Mouse (Mus musculus) limb, embryonic 11.5 days (tissue): ENCODE data around the gene Gon4l. TPM values are rescaled to one million over a fixed set of nuclear protein-coding genes. Genes with fewer than 3 reads are reported as not detected.
A peak's percentile ranks its signal among the peaks of the same experiment; 100 is the strongest.

Experiments used
- ATAC-seq: fragments of 200-750 bp; cut with Nextera tagmentation; 2 replicates; pipeline ENCODE4 v1.8.0; 2017; ENCODE audit warnings: low read depth; ENCODE audit not compliant: insufficient number of reproducible peaks, low FRiP score, low TSS enrichment
- DNase-seq: peaks from one replicate; pipeline ENCODE4 v3.0.0-alpha.2; 2015; ENCODE audit warnings: low spot score
- H3K27ac ChIP-seq: fragments of 300-500 bp; sonication (generic); replicated peaks from 2 replicates; pipeline ENCODE4 v1.5.1; 2014; ENCODE audit warnings: low read depth, mild to moderate bottlenecking, low read length
- H3K27me3 ChIP-seq: fragments of 300-500 bp; sonication (generic); 2 replicates; pipeline ENCODE4 v1.6.1; 2014; ENCODE audit warnings: mild to moderate bottlenecking, low read length, mixed read lengths; ENCODE audit not compliant: control insufficient read depth, insufficient read depth
- H3K36me3 ChIP-seq: fragments of 300-500 bp; sonication (generic); 2 replicates; pipeline ENCODE4 v1.6.1; 2014; ENCODE audit warnings: mild to moderate bottlenecking, low read length, moderate library complexity, mixed read lengths; ENCODE audit not compliant: control insufficient read depth, insufficient read depth
- H3K4me1 ChIP-seq: fragments of 300-500 bp; sonication (generic); 2 replicates; pipeline ENCODE4 v1.6.1; 2014; ENCODE audit warnings: low read length, mixed read lengths; ENCODE audit not compliant: control insufficient read depth, insufficient read depth
- H3K4me2 ChIP-seq: fragments of 300-500 bp; sonication (generic); 2 replicates; pipeline ENCODE4 v1.6.1; 2014; ENCODE audit warnings: low read depth, mild to moderate bottlenecking, moderate library complexity; ENCODE audit not compliant: severe bottlenecking
- H3K4me3 ChIP-seq: fragments of 300-500 bp; sonication (generic); 2 replicates; pipeline ENCODE4 v1.5.1; 2014; ENCODE audit warnings: low read depth, low read length
- H3K9ac ChIP-seq: fragments of 300-500 bp; sonication (generic); 2 replicates; pipeline ENCODE4 v1.6.1; 2014; ENCODE audit warnings: mild to moderate bottlenecking, low read length
- H3K9me3 ChIP-seq: fragments of 300-500 bp; sonication (generic); 2 replicates; pipeline ENCODE4 v1.6.1; 2016; ENCODE audit warnings: low read length; ENCODE audit not compliant: control insufficient read depth
- WGBS: fragments of 180-500 bp; shearing (Covaris S2); extraction: QIAGEN DNeasy Blood & Tissue Kit; methylation state at CpG from one replicate; pipeline ENCODE4 v1.1.7; 2014; 5-methylcytosine and 5-hydroxymethylcytosine counted together
- polyA plus RNA-seq: library from polyadenylated mRNA; unstranded; fragments of >200 nt; fragmentation: Nextera tagmentation; extraction: Ambion mirVana; gene quantifications from 2 replicates; pipeline ENCODE4 v1.2.1, GENCODE M21; 2014

The Gon4l gene
- polyA plus RNA-seq, 1 experiment from 2014 or later = 16.6 TPM

GRCm38 (mm10) chr3:88914384-88914810 is 79.4 kb downstream of the Gon4l start:
- no peaks in the 10 kb centered on the region for H3K27me3 ChIP-seq
- peak overlapping the region; percentile 50 for H3K4me2 ChIP-seq
- 32% methylated on average over 8 of the region's 8 CpGs for WGBS
- no peak for DNase-seq
- no peaks in the 10 kb centered on the region for H3K9me3 ChIP-seq
- no peaks in the 10 kb centered on the region for H3K4me1 ChIP-seq
- ATAC-seq = no peak
- H3K36me3 ChIP-seq = peaks cover 17% of the 10 kb centered on the region
- peak overlapping the region; percentile 67 for H3K4me3 ChIP-seq
- H3K27ac ChIP-seq = 0 out of 2 replicates have a peak overlapping the region, but pooled peaks have one; percentile 59
- peak overlapping the region; percentile 77 for H3K9ac ChIP-seq

- no peak overlapping the region for H3K27ac ChIP-seq
- no peaks in the 10 kb centered on the region for H3K9me3 ChIP-seq
- H3K9ac ChIP-seq = no peak overlapping the region
- ATAC-seq = no peak
- no peaks in the 10 kb centered on the region for H3K4me1 ChIP-seq
- WGBS = 87% methylated on average over 13 of the region's 13 CpGs
- H3K36me3 ChIP-seq = peaks cover 18% of the 10 kb centered on the region
- no peak overlapping the region for H3K4me2 ChIP-seq
- no peak overlapping the region for H3K4me3 ChIP-seq
- DNase-seq = no peak
- H3K27me3 ChIP-seq = no peaks in the 10 kb centered on the region
Observed at GRCm38 (mm10) chr3:88918981-88919380, 84.0 kb downstream of the Gon4l start.

- no peak overlapping the region for H3K27ac ChIP-seq
- H3K4me1 ChIP-seq = no peaks in the 10 kb centered on the region
- H3K36me3 ChIP-seq = peaks cover 18% of the 10 kb centered on the region
- H3K4me2 ChIP-seq = no peak overlapping the region
- WGBS = 95% methylated on average over 9 of the region's 9 CpGs
- no peaks in the 10 kb centered on the region for H3K9me3 ChIP-seq
- DNase-seq = no peak
- H3K27me3 ChIP-seq = no peaks in the 10 kb centered on the region
- ATAC-seq = no peak
- H3K9ac ChIP-seq = no peak overlapping the region
- no peak overlapping the region for H3K4me3 ChIP-seq
Observed at GRCm38 (mm10) chr3:88921411-88921810, 86.4 kb downstream of the Gon4l start.

GRCm38 (mm10) chr3:88923989-88924591 is 89.1 kb downstream of the Gon4l start:
- no peak overlapping the region for H3K9ac ChIP-seq
- WGBS = 94% methylated on average over 8 of the region's 8 CpGs
- H3K4me2 ChIP-seq = no peak overlapping the region
- no peak overlapping the region for H3K27ac ChIP-seq
- H3K36me3 ChIP-seq = peaks cover 25% of the 10 kb centered on the region
- H3K4me1 ChIP-seq = no peaks in the 10 kb centered on the region
- no peaks in the 10 kb centered on the region for H3K27me3 ChIP-seq
- no peak overlapping the region for H3K4me3 ChIP-seq
- DNase-seq = no peak
- no peaks in the 10 kb centered on the region for H3K9me3 ChIP-seq
- ATAC-seq = no peak

- Histone ChIP-seq H3K27me3 (no peaks in the 10 kb centered on the region), H3K27ac (no peak overlapping the region), H3K36me3 (peaks cover 25% of the 10 kb centered on the region), H3K9ac (no peak overlapping the region), H3K4me1 (no peaks in the 10 kb centered on the region), H3K9me3 (no peaks in the 10 kb centered on the region), H3K4me3 (no peak overlapping the region), H3K4me2 (no peak overlapping the region)
- ATAC-seq (no peak), DNase-seq (no peak)
- 92% methylated on average over 2 of the region's 2 CpGs for WGBS
Observed at GRCm38 (mm10) chr3:88925651-88926050, 90.6 kb downstream of the Gon4l start.

- DNase-seq (no peak), ATAC-seq (no peak)
- H3K9ac ChIP-seq = no peak overlapping the region
- no peaks in the 10 kb centered on the region for H3K9me3 ChIP-seq
- no peak overlapping the region for H3K4me3 ChIP-seq
- H3K4me1 ChIP-seq = no peaks in the 10 kb centered on the region
- no peak overlapping the region for H3K4me2 ChIP-seq
- peaks cover 13% of the 10 kb centered on the region; the same call in 1 of the 2 replicates for H3K36me3 ChIP-seq
- 86% methylated on average over 3 of the region's 3 CpGs for WGBS
- no peaks in the 10 kb centered on the region for H3K27me3 ChIP-seq
- no peak overlapping the region for H3K27ac ChIP-seq
Observed at GRCm38 (mm10) chr3:88929501-88929900, 94.5 kb downstream of the Gon4l start.

- no peak overlapping the region for H3K4me2 ChIP-seq
- no peaks in the 10 kb centered on the region for H3K4me1 ChIP-seq
- WGBS = 93% methylated on average over 10 of the region's 10 CpGs
- no peak overlapping the region for H3K27ac ChIP-seq
- no peaks in the 10 kb centered on the region for H3K9me3 ChIP-seq
- peaks cover 10% of the 10 kb centered on the region for H3K36me3 ChIP-seq
- no peaks in the 10 kb centered on the region for H3K27me3 ChIP-seq
- no peak overlapping the region for H3K4me3 ChIP-seq
- H3K9ac ChIP-seq = no peak overlapping the region
- DNase-seq (no peak), ATAC-seq (no peak)
Observed at GRCm38 (mm10) chr3:88939071-88939470, 104.0 kb downstream of the Gon4l start.

- Histone ChIP-seq H3K4me1 (no peaks in the 10 kb centered on the region), H3K9me3 (no peaks in the 10 kb centered on the region), H3K36me3 (peaks cover 10% of the 10 kb centered on the region), H3K27me3 (no peaks in the 10 kb centered on the region), H3K4me2 (no peak overlapping the region), H3K27ac (no peak overlapping the region), H3K4me3 (no peak overlapping the region), H3K9ac (no peak overlapping the region)
- 70% methylated on average over 3 of the region's 3 CpGs for WGBS
- ATAC-seq (no peak), DNase-seq (no peak)
Observed at GRCm38 (mm10) chr3:88939749-88940148, 104.7 kb downstream of the Gon4l start.
